Mouse (Mus musculus): ENCODE results near the gene Pop4.

- TF ChIP-seq ZC3H11A (IDR thresholded peaks at IDR 0.05; ENCODE audit: borderline replicate concordance, low read depth, low read length) (no peak), ZNF384 (IDR thresholded peaks at IDR 0.05; ENCODE audit: low read depth, low read length) (no peak), CHD2 (IDR thresholded peaks at IDR 0.05; ENCODE audit: low read depth, low read length) (no peak), MAFK (IDR thresholded peaks at IDR 0.05; ENCODE audit: insufficient read depth, low read depth, low read length) (no peak)
Measured at GRCm38 (mm10) chr7:38218631-38219367, 52.4 kb downstream of the Pop4 start.

All from ES-E14 (cell line).